Mouse (Mus musculus) lung, embryonic 16.5 days (tissue): ENCODE results near the gene Kansl3. TPM values are rescaled to one million over a fixed set of nuclear protein-coding genes. Genes with fewer than 3 reads are reported as not detected.

ENCODE experiments used
- ATAC-seq: fragments of 200-750 bp; cut with Nextera tagmentation; 2 replicates; pipeline ENCODE4 v1.8.0; 2017; ENCODE audit warnings: low read depth, mild to moderate bottlenecking, moderate library complexity
- H3K27ac ChIP-seq: fragments of 300-500 bp; sonication (generic); 2 replicates; pipeline ENCODE4 v1.5.1; 2014; ENCODE audit warnings: mild to moderate bottlenecking, control low read depth, low read length
- H3K27me3 ChIP-seq: fragments of 300-500 bp; sonication (generic); 2 replicates; pipeline ENCODE4 v1.6.1; 2014; ENCODE audit warnings: low read depth, low read length, mixed read lengths; ENCODE audit not compliant: control insufficient read depth, insufficient read depth
- H3K36me3 ChIP-seq: fragments of 300-500 bp; sonication (generic); 2 replicates; pipeline ENCODE4 v1.6.1; 2014; ENCODE audit warnings: low read length; ENCODE audit not compliant: control insufficient read depth, insufficient read depth
- H3K4me1 ChIP-seq: fragments of 300-500 bp; sonication (generic); replicated peaks from 2 replicates; pipeline ENCODE4 v1.6.1; 2014; ENCODE audit warnings: low read length, mixed read lengths; ENCODE audit not compliant: control insufficient read depth, insufficient read depth
- H3K4me2 ChIP-seq: fragments of 300-500 bp; sonication (generic); 2 replicates; pipeline ENCODE4 v1.6.1; 2014; ENCODE audit warnings: low read depth, low read length, control low read depth
- H3K4me3 ChIP-seq: fragments of 300-500 bp; sonication (generic); 2 replicates; pipeline ENCODE4 v1.5.1; 2014; ENCODE audit warnings: mild to moderate bottlenecking, low read length, control low read depth
- H3K9ac ChIP-seq: fragments of 300-500 bp; sonication (generic); 2 replicates; pipeline ENCODE4 v1.6.1; 2014; ENCODE audit warnings: low read length, control low read depth
- H3K9me3 ChIP-seq: fragments of 300-500 bp; sonication (generic); 2 replicates; pipeline ENCODE4 v1.6.1; 2016; ENCODE audit warnings: low read length; ENCODE audit not compliant: control insufficient read depth
- WGBS: fragments of 180-500 bp; shearing (Covaris S2); extraction: QIAGEN DNeasy Blood & Tissue Kit; methylation state at CpG from one replicate; pipeline ENCODE4 v1.1.7; 2014; 5-methylcytosine and 5-hydroxymethylcytosine counted together
- polyA plus RNA-seq: library from polyadenylated mRNA; unstranded; fragments of >200 nt; fragmentation: Nextera tagmentation; extraction: Ambion mirVana; gene quantifications from 2 replicates; pipeline ENCODE4 v1.2.1, GENCODE M21; 2015

The Kansl3 gene
- 40.8 and 42.9 TPM in 2 replicates for polyA plus RNA-seq

GRCm38 (mm10) chr1:36368969-36369645 is at the start of gene Kansl3:
Kansl3 (minus strand) TSS chr1:36369181.
- no peaks in the 10 kb centered on the region for H3K27me3 ChIP-seq
- H3K9ac ChIP-seq = peak within 1 kb of the TSS; percentile 94
- peaks cover 9% of the 10 kb centered on the region for H3K4me1 ChIP-seq
- H3K27ac ChIP-seq = peak within 1 kb of the TSS; percentile 72
- ATAC-seq = peak; percentile 92
- peaks cover 3% of the 10 kb centered on the region; the same call in 1 of the 2 replicates for H3K36me3 ChIP-seq
- peak within 1 kb of the TSS; percentile 85 for H3K4me2 ChIP-seq
- WGBS = 3% methylated on average over 61 of the region's 61 CpGs
- no peaks in the 10 kb centered on the region for H3K9me3 ChIP-seq
- peak within 1 kb of the TSS; percentile 89 for H3K4me3 ChIP-seq

GRCm38 (mm10) chr1:36404531-36404930 is 35.5 kb upstream of the Kansl3 start:
- ATAC-seq = no peak
- WGBS = 63% methylated on average over 6 of the region's 6 CpGs
- Histone ChIP-seq H3K4me1 (no peaks in the 10 kb centered on the region), H3K4me2 (no peak overlapping the region), H3K4me3 (no peak overlapping the region), H3K9me3 (no peaks in the 10 kb centered on the region), H3K9ac (no peak overlapping the region), H3K27ac (no peak overlapping the region), H3K36me3 (no peaks in the 10 kb centered on the region), H3K27me3 (no peaks in the 10 kb centered on the region)

GRCm38 (mm10) chr1:36401509-36401908 is 32.5 kb upstream of the Kansl3 start:
- Histone ChIP-seq H3K4me3 (no peak overlapping the region), H3K4me1 (no peaks in the 10 kb centered on the region), H3K27ac (no peak overlapping the region), H3K4me2 (no peak overlapping the region), H3K9me3 (no peaks in the 10 kb centered on the region), H3K27me3 (no peaks in the 10 kb centered on the region), H3K36me3 (no peaks in the 10 kb centered on the region), H3K9ac (no peak overlapping the region)
- 52% methylated on average over 4 of the region's 4 CpGs for WGBS
- ATAC-seq = no peak

DNA sequence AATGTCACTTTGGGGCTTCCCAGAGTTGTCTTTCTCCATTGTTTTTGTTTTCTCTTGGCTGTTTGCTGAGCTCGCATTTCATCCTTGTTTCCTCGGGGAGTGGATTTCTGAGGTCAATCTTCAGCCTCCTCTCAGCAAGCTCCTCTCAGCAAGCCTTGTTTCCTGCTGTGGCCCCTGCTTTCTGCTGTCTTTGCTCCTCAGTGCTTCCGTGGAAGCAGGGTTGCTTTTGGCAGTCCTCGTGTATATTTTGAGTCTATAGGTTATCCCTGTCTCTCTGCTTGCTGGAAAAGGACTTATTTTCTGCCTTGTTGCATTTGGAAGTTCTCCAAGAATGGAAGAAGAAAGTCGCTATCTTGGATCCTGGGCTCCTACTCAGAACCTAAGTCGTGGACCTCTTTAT is 28.1 kb upstream of the Kansl3 start:
- ATAC-seq = no peak
- no peaks in the 10 kb centered on the region for H3K27me3 ChIP-seq
- 12% methylated on average over 6 of the region's 6 CpGs for WGBS
- H3K4me2 ChIP-seq = no peak overlapping the region
- no peak overlapping the region for H3K9ac ChIP-seq
- H3K27ac ChIP-seq = no peak overlapping the region
- H3K9me3 ChIP-seq = no peaks in the 10 kb centered on the region
- H3K4me3 ChIP-seq = no peak overlapping the region
- H3K36me3 ChIP-seq = no peaks in the 10 kb centered on the region
- no peaks in the 10 kb centered on the region for H3K4me1 ChIP-seq

DNA sequence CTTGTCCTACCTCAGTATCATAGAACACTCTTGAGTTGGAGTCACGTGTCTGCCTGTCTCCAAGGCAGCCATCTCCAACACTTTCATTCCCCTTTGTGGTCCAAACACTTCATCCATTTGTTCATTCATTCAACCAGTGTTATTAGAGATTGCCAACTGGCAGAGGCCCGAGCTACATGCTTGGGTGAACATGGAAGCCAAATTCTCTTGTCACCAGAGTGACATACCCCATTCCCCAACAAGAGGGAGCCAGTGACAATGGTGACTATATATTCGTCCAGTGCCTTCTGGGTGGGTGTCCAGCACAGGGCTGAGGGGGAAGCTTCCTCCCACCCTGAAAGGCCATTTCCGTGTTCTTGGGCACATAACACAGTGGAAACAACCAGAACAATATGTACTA is 10.6 kb upstream of the Kansl3 start:
- Histone ChIP-seq H3K27ac (no peak overlapping the region), H3K27me3 (no peaks in the 10 kb centered on the region), H3K4me2 (no peak overlapping the region), H3K36me3 (no peaks in the 10 kb centered on the region), H3K4me1 (no peaks in the 10 kb centered on the region), H3K4me3 (no peak overlapping the region), H3K9ac (no peak overlapping the region), H3K9me3 (no peaks in the 10 kb centered on the region)
- ATAC-seq = no peak
- WGBS = 63% methylated on average over 4 of the region's 4 CpGs

DNA sequence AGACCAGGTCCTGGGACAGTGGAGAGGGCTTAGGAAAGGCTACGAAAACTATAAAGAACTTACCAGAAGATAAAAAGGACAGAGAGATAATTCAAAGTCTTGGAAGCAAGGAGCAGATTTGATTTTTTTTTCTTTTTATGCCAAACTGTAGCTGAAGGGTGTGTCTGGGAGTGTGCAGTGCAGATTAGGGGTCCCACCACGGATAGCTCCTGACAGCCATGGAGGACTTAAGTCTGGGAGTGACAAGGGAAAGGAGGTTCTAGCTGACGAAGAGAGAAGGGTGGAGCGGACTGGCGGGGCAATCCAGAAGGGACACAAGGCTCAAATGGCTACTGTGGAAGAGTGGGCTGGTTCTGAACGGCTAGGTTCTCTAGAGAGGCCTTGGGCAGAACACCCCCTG is 9.9 kb upstream of the Kansl3 start:
- H3K4me2 ChIP-seq = no peak overlapping the region
- no peak overlapping the region for H3K27ac ChIP-seq
- H3K9ac ChIP-seq = no peak overlapping the region
- H3K36me3 ChIP-seq = no peaks in the 10 kb centered on the region
- no peaks in the 10 kb centered on the region for H3K9me3 ChIP-seq
- ATAC-seq = no peak
- no peak overlapping the region for H3K4me3 ChIP-seq
- H3K27me3 ChIP-seq = no peaks in the 10 kb centered on the region
- no peaks in the 10 kb centered on the region for H3K4me1 ChIP-seq
- WGBS = 63% methylated on average over 6 of the region's 6 CpGs

GRCm38 (mm10) chr1:36371934-36372845 is 3.2 kb upstream of the Kansl3 start, which contains the start of gene Fer1l5:
Fer1l5 (plus strand) TSS chr1:36372291.
- ATAC-seq = no peak
- H3K36me3 ChIP-seq = no peaks in the 10 kb centered on the region

GRCm38 (mm10) chr1:36370918-36371317 is 1.9 kb upstream of the Kansl3 start:
- no peak for ATAC-seq
- Histone ChIP-seq H3K4me3 (no peak overlapping the region), H3K4me2 (no peak overlapping the region), H3K9ac (no peak overlapping the region), H3K27ac (no peak overlapping the region), H3K9me3 (no peaks in the 10 kb centered on the region), H3K4me1 (peaks cover 9% of the 10 kb centered on the region), H3K36me3 (no peaks in the 10 kb centered on the region), H3K27me3 (no peaks in the 10 kb centered on the region)
- WGBS = 73% methylated on average over 6 of the region's 6 CpGs

More at GRCm38 (mm10) chr1:36371934-36372845, 3.2 kb upstream of the Kansl3 start, which contains the start of gene Fer1l5:
- Histone ChIP-seq H3K27ac (no peak within 1 kb of the TSS), H3K4me2 (no peak within 1 kb of the TSS), H3K4me1 (peaks cover 9% of the 10 kb centered on the region), H3K4me3 (no peak within 1 kb of the TSS), H3K9ac (no peak within 1 kb of the TSS), H3K9me3 (no peaks in the 10 kb centered on the region), H3K27me3 (no peaks in the 10 kb centered on the region)
- WGBS = 59% methylated on average over 10 of the region's 10 CpGs
